Mouse (Mus musculus): ENCODE results near the gene Kcnq1. TPM values are rescaled to one million over a fixed set of nuclear protein-coding genes. Genes with fewer than 3 reads are reported as not detected.

Kcnq1 gene
- total RNA-seq, 1 experiment, result 0.22 TPM

- in situ Hi-C loops (cut with MboI; ENCODE audit: low sequenced_read_pairs in 2 of 2, unreplicated experiment in 2 of 2), result no loop called here
- Histone ChIP-seq H3K4me3 (ENCODE audit: insufficient read depth in 1 of 2, low read depth in 1 of 2, low read length in 2 of 2, poor library complexity in 1 of 2, severe bottlenecking in 1 of 2) (no peak overlapping the region), H3K36me3 (ENCODE audit: control insufficient read depth, insufficient read depth, low read length, poor library complexity, severe bottlenecking) (no peaks in the 10 kb centered on the region), H3K27ac (ENCODE audit: insufficient read depth, low read depth, low read length, poor library complexity, severe bottlenecking) (no peak overlapping the region), H3K9me3 (ENCODE audit: control insufficient read depth, insufficient read depth, low read depth, low read length) (no peaks in the 10 kb centered on the region), H3K9ac (ENCODE audit: insufficient read depth, low read depth, low read length, poor library complexity, severe bottlenecking) (no peak overlapping the region), H3K4me1 (ENCODE audit: control insufficient read depth in 2 of 2, insufficient read depth in 2 of 2, low read length in 2 of 2, poor library complexity in 1 of 2) (no peaks in the 10 kb centered on the region)
- TF ChIP-seq CHD2 (IDR thresholded peaks at IDR 0.05; ENCODE audit: low read depth, low read length) (no peak), ZNF384 (IDR thresholded peaks at IDR 0.05; ENCODE audit: low read depth, low read length) (no peak), ZC3H11A (IDR thresholded peaks at IDR 0.05; ENCODE audit: borderline replicate concordance, low read depth, low read length) (no peak), MAFK (IDR thresholded peaks at IDR 0.05; ENCODE audit: insufficient read depth, low read depth, low read length) (no peak), HCFC1 (IDR thresholded peaks at IDR 0.05; ENCODE audit: borderline replicate concordance, insufficient read depth, low read length) (no peak)
- DNase-seq (ENCODE audit: low read depth, low spot score), result no peak
These were observed 84.7 kb downstream of the Kcnq1 start for GRCm38 (mm10) chr7:143190911-143191310.

GRCm38 (mm10) chr7:143192392-143192791, 86.2 kb downstream of the Kcnq1 start:
- in situ Hi-C loops (cut with MboI; ENCODE audit: low sequenced_read_pairs in 2 of 2, unreplicated experiment in 2 of 2), result no loop called here
- no peak for DNase-seq (ENCODE audit: low read depth, low spot score)
- Histone ChIP-seq H3K27ac (ENCODE audit: insufficient read depth, low read depth, low read length, poor library complexity, severe bottlenecking) (no peak overlapping the region), H3K9ac (ENCODE audit: insufficient read depth, low read depth, low read length, poor library complexity, severe bottlenecking) (no peak overlapping the region), H3K4me3 (ENCODE audit: insufficient read depth in 1 of 2, low read depth in 1 of 2, low read length in 2 of 2, poor library complexity in 1 of 2, severe bottlenecking in 1 of 2) (no peak overlapping the region), H3K9me3 (ENCODE audit: control insufficient read depth, insufficient read depth, low read depth, low read length) (no peaks in the 10 kb centered on the region), H3K36me3 (ENCODE audit: control insufficient read depth, insufficient read depth, low read length, poor library complexity, severe bottlenecking) (no peaks in the 10 kb centered on the region), H3K4me1 (ENCODE audit: control insufficient read depth in 2 of 2, insufficient read depth in 2 of 2, low read length in 2 of 2, poor library complexity in 1 of 2) (no peaks in the 10 kb centered on the region)
- no peak for TF ChIP-seq MAFK (IDR thresholded peaks at IDR 0.05; ENCODE audit: insufficient read depth, low read depth, low read length)
- no peak for TF ChIP-seq ZNF384 (IDR thresholded peaks at IDR 0.05; ENCODE audit: low read depth, low read length)
- no peak for TF ChIP-seq ZC3H11A (IDR thresholded peaks at IDR 0.05; ENCODE audit: borderline replicate concordance, low read depth, low read length)
- no peak for TF ChIP-seq HCFC1 (IDR thresholded peaks at IDR 0.05; ENCODE audit: borderline replicate concordance, insufficient read depth, low read length)
- TF ChIP-seq CHD2 (IDR thresholded peaks at IDR 0.05; ENCODE audit: low read depth, low read length), result no peak

- Histone ChIP-seq H3K9ac (ENCODE audit: insufficient read depth, low read depth, low read length, poor library complexity, severe bottlenecking) (no peak overlapping the region), H3K27ac (ENCODE audit: insufficient read depth, low read depth, low read length, poor library complexity, severe bottlenecking) (no peak overlapping the region), H3K9me3 (ENCODE audit: control insufficient read depth, insufficient read depth, low read depth, low read length) (no peaks in the 10 kb centered on the region), H3K36me3 (ENCODE audit: control insufficient read depth, insufficient read depth, low read length, poor library complexity, severe bottlenecking) (no peaks in the 10 kb centered on the region), H3K4me3 (ENCODE audit: insufficient read depth in 1 of 2, low read depth in 1 of 2, low read length in 2 of 2, poor library complexity in 1 of 2, severe bottlenecking in 1 of 2) (no peak overlapping the region), H3K4me1 (ENCODE audit: control insufficient read depth in 2 of 2, insufficient read depth in 2 of 2, low read length in 2 of 2, poor library complexity in 1 of 2) (no peaks in the 10 kb centered on the region)
- in situ Hi-C loops (cut with MboI; ENCODE audit: low sequenced_read_pairs in 2 of 2, unreplicated experiment in 2 of 2), result no loop called here
- DNase-seq (ENCODE audit: low read depth, low spot score), result no peak
- no peak for TF ChIP-seq MAFK (IDR thresholded peaks at IDR 0.05; ENCODE audit: insufficient read depth, low read depth, low read length)
- no peak for TF ChIP-seq ZC3H11A (IDR thresholded peaks at IDR 0.05; ENCODE audit: borderline replicate concordance, low read depth, low read length)
- TF ChIP-seq CHD2 (IDR thresholded peaks at IDR 0.05; ENCODE audit: low read depth, low read length), result no peak
- no peak for TF ChIP-seq HCFC1 (IDR thresholded peaks at IDR 0.05; ENCODE audit: borderline replicate concordance, insufficient read depth, low read length)
- TF ChIP-seq ZNF384 (IDR thresholded peaks at IDR 0.05; ENCODE audit: low read depth, low read length), result no peak
These were observed 87.9 kb downstream of the Kcnq1 start for GRCm38 (mm10) chr7:143194064-143194463.

- TF ChIP-seq CHD2 (IDR thresholded peaks at IDR 0.05; ENCODE audit: low read depth, low read length) (no peak), ZNF384 (IDR thresholded peaks at IDR 0.05; ENCODE audit: low read depth, low read length) (no peak), HCFC1 (IDR thresholded peaks at IDR 0.05; ENCODE audit: borderline replicate concordance, insufficient read depth, low read length) (no peak)
- in situ Hi-C loops (cut with MboI; ENCODE audit: low sequenced_read_pairs in 2 of 2, unreplicated experiment in 2 of 2), result no loop called here
- Histone ChIP-seq H3K27ac (ENCODE audit: insufficient read depth, low read depth, low read length, poor library complexity, severe bottlenecking) (no peak overlapping the region), H3K9ac (ENCODE audit: insufficient read depth, low read depth, low read length, poor library complexity, severe bottlenecking) (no peak overlapping the region), H3K4me1 (ENCODE audit: control insufficient read depth in 2 of 2, insufficient read depth in 2 of 2, low read length in 2 of 2, poor library complexity in 1 of 2) (no peaks in the 10 kb centered on the region), H3K4me3 (ENCODE audit: insufficient read depth in 1 of 2, low read depth in 1 of 2, low read length in 2 of 2, poor library complexity in 1 of 2, severe bottlenecking in 1 of 2) (no peak overlapping the region), H3K36me3 (ENCODE audit: control insufficient read depth, insufficient read depth, low read length, poor library complexity, severe bottlenecking) (no peaks in the 10 kb centered on the region), H3K9me3 (ENCODE audit: control insufficient read depth, insufficient read depth, low read depth, low read length) (no peaks in the 10 kb centered on the region)
- no peak for DNase-seq (ENCODE audit: low read depth, low spot score)
These were observed 91.8 kb downstream of the Kcnq1 start for GRCm38 (mm10) chr7:143197951-143198440.

- H3K36me3 ChIP-seq (ENCODE audit: control insufficient read depth, insufficient read depth, low read length, poor library complexity, severe bottlenecking), result no peaks in the 10 kb centered on the region
- no peak overlapping the region for H3K27ac ChIP-seq (ENCODE audit: insufficient read depth, low read depth, low read length, poor library complexity, severe bottlenecking)
- in situ Hi-C loops (cut with MboI; ENCODE audit: low sequenced_read_pairs in 2 of 2, unreplicated experiment in 2 of 2), result no loop called here
- no peak for TF ChIP-seq MAFK (IDR thresholded peaks at IDR 0.05; ENCODE audit: insufficient read depth, low read depth, low read length)
- TF ChIP-seq ZC3H11A (IDR thresholded peaks at IDR 0.05; ENCODE audit: borderline replicate concordance, low read depth, low read length), result no peak
- TF ChIP-seq ZNF384 (IDR thresholded peaks at IDR 0.05; ENCODE audit: low read depth, low read length), result no peak
- TF ChIP-seq CHD2 (IDR thresholded peaks at IDR 0.05; ENCODE audit: low read depth, low read length), result no peak
- no peak for TF ChIP-seq HCFC1 (IDR thresholded peaks at IDR 0.05; ENCODE audit: borderline replicate concordance, insufficient read depth, low read length)
- H3K4me1 ChIP-seq (ENCODE audit: control insufficient read depth in 2 of 2, insufficient read depth in 2 of 2, low read length in 2 of 2, poor library complexity in 1 of 2), result no peaks in the 10 kb centered on the region
- H3K4me3 ChIP-seq (ENCODE audit: insufficient read depth in 1 of 2, low read depth in 1 of 2, low read length in 2 of 2, poor library complexity in 1 of 2, severe bottlenecking in 1 of 2), result no peak overlapping the region
- no peak for DNase-seq (ENCODE audit: low read depth, low spot score)
- no peaks in the 10 kb centered on the region for H3K9me3 ChIP-seq (ENCODE audit: control insufficient read depth, insufficient read depth, low read depth, low read length)
- H3K9ac ChIP-seq (ENCODE audit: insufficient read depth, low read depth, low read length, poor library complexity, severe bottlenecking), result no peak overlapping the region
These were observed 92.3 kb downstream of the Kcnq1 start for GRCm38 (mm10) chr7:143198443-143198842.

Data from ES-E14 (cell line).